ENCODE assay signal across 10 mouse cellular contexts in genomic region chr15:102921053-102922011, GRCm38 (mm10). TPM values are rescaled to one million over a fixed set of nuclear protein-coding genes. Genes with fewer than 3 reads are reported as not detected.
DNase-seq lines count a peak whose midpoint lies in the region; ATAC-seq and TF ChIP-seq lines count a peak whose summit lies in the region.
"Had no signal": no experiment of that assay in that cellular context is flagged by ENCODE, and none has a peak within 500 bp of the region (broad histone marks: within the 10 kb centered on the region; RNA-seq: fewer than 3 reads in every experiment).

Gene Hoxc13 (plus strand): TSS chr15:102921103.

- WGBS in heart, embryonic 12.5 days: under 1% methylated on average over 70 of the region's 88 CpGs
- WGBS in forebrain, embryonic 16.5 days: 2% methylated on average over 81 of the region's 88 CpGs
- under 1% methylated on average over 50 of the region's 88 CpGs for WGBS in midbrain, embryonic 11.5 days

- H3K4me1 ChIP-seq in heart, embryonic 12.5 days (replicated peaks): peaks cover 9% of the 10 kb centered on the region
- H3K4me1 ChIP-seq in ES-Bruce4 (ENCODE audit: control insufficient read depth, insufficient read depth, low read length): no peaks in the 10 kb centered on the region
- H3K4me1 ChIP-seq in forebrain, embryonic 16.5 days (replicated peaks; ENCODE audit: control insufficient read depth, insufficient read depth, low read length): peaks cover 10% of the 10 kb centered on the region
- H3K4me1 ChIP-seq in midbrain, embryonic 11.5 days (ENCODE audit: control insufficient read depth, insufficient read depth, low read length): peaks cover 2% of the 10 kb centered on the region; the same call in 1 of the 2 replicates

- no peak for DNase-seq in heart, adult 9 months (ENCODE audit: low spot score in 2 of 2)
- DNase-seq in midbrain, embryonic 11.5 days (ENCODE audit: low spot score, missing footprints): peak; percentile 95
- DNase-seq in retina, embryonic 14.5 days (ENCODE audit: low spot score): no peak
- no peak for DNase-seq in left cerebral cortex, adult 8-10 months (ENCODE audit: low spot score in 2 of 2)

- H3K27ac ChIP-seq in heart, embryonic 12.5 days (ENCODE audit: poor library complexity, severe bottlenecking): no peak within 1 kb of the TSS
- H3K27ac ChIP-seq in ES-Bruce4 (ENCODE audit: insufficient read depth, low read length): no peak within 1 kb of the TSS
- no peak within 1 kb of the TSS for H3K27ac ChIP-seq in forebrain, embryonic 16.5 days (ENCODE audit: low read length)
- no peak within 1 kb of the TSS for H3K27ac ChIP-seq in midbrain, embryonic 11.5 days (ENCODE audit: low read depth, low read length)

- H3K4me3 ChIP-seq in heart, embryonic 12.5 days: peak within 1 kb of the TSS; percentile 28
- peak within 1 kb of the TSS; percentile 77 for H3K4me3 ChIP-seq in ES-Bruce4 (ENCODE audit: low read depth, low read length)
- peak within 1 kb of the TSS; percentile 22; the same call in 1 of the 2 replicates for H3K4me3 ChIP-seq in forebrain, embryonic 16.5 days (replicated peaks; ENCODE audit: low read length)
- H3K4me3 ChIP-seq in midbrain, embryonic 11.5 days (ENCODE audit: low read depth, low read length): peak within 1 kb of the TSS; percentile 17; the same call in 1 of the 2 replicates

- TF ChIP-seq POLR2A in ES-Bruce4 (IDR thresholded peaks at IDR 0.05; ENCODE audit: insufficient read depth, low read length): no peak

- no peaks in the 10 kb centered on the region for H3K9me3 ChIP-seq in heart, embryonic 12.5 days (replicated peaks)
- no peaks in the 10 kb centered on the region for H3K9me3 ChIP-seq in ES-Bruce4 (replicated peaks; ENCODE audit: control insufficient read depth, insufficient read depth, low read length, poor library complexity, severe bottlenecking)
- H3K9me3 ChIP-seq in forebrain, embryonic 16.5 days (ENCODE audit: control insufficient read depth, low read length): no peaks in the 10 kb centered on the region
- no peaks in the 10 kb centered on the region for H3K9me3 ChIP-seq in midbrain, embryonic 11.5 days (ENCODE audit: control insufficient read depth, low read length)

- no peak within 1 kb of the TSS for H3K9ac ChIP-seq in heart, embryonic 12.5 days
- peak within 1 kb of the TSS; percentile 93 for H3K9ac ChIP-seq in ES-Bruce4 (ENCODE audit: low read depth, poor library complexity, severe bottlenecking)
- no peak within 1 kb of the TSS for H3K9ac ChIP-seq in forebrain, embryonic 16.5 days (replicated peaks; ENCODE audit: low read depth, low read length)
- H3K9ac ChIP-seq in midbrain, embryonic 11.5 days (ENCODE audit: low read length): no peak within 1 kb of the TSS

- H3K27me3 ChIP-seq in heart, embryonic 12.5 days (replicated peaks): peaks cover 94% of the 10 kb centered on the region
- peaks cover 40% of the 10 kb centered on the region for H3K27me3 ChIP-seq in ES-Bruce4 (ENCODE audit: control insufficient read depth, insufficient read depth, low read length, poor library complexity, severe bottlenecking)
- peaks cover 89% of the 10 kb centered on the region for H3K27me3 ChIP-seq in forebrain, embryonic 16.5 days (replicated peaks; ENCODE audit: control insufficient read depth, insufficient read depth, low read length)
- peaks cover 98% of the 10 kb centered on the region for H3K27me3 ChIP-seq in midbrain, embryonic 11.5 days (ENCODE audit: control insufficient read depth, insufficient read depth, low read length)

- peak within 1 kb of the TSS; percentile 61 for H3K4me2 ChIP-seq in heart, embryonic 12.5 days
- peak within 1 kb of the TSS; percentile 31 for H3K4me2 ChIP-seq in forebrain, embryonic 16.5 days (ENCODE audit: low read length)
- H3K4me2 ChIP-seq in midbrain, embryonic 11.5 days: peak within 1 kb of the TSS; percentile 25; the same call in 1 of the 2 replicates

- peak; percentile 15; the same call in 1 of the 2 replicates for ATAC-seq in heart, embryonic 12.5 days (ENCODE audit: insufficient number of reproducible peaks, low FRiP score)
- no peak for ATAC-seq in forebrain, embryonic 16.5 days
- ATAC-seq in midbrain, embryonic 11.5 days (ENCODE audit: low FRiP score): peak; percentile 59
- ATAC-seq in megakaryocyte-erythroid progenitor cell, adult 5-6 weeks (replicated peaks; ENCODE audit: low FRiP score, low TSS enrichment, poor library complexity, severe bottlenecking): no peak

- no peak for TF ChIP-seq CTCF in ES-Bruce4 (IDR thresholded peaks at IDR 0.05; ENCODE audit: low read depth, low read length)

- TF ChIP-seq EP300 in ES-Bruce4 (IDR thresholded peaks at IDR 0.05; ENCODE audit: insufficient read depth, low read depth, low read length): no peak

- H3K36me3 ChIP-seq in heart, embryonic 12.5 days: no peaks in the 10 kb centered on the region
- no peaks in the 10 kb centered on the region for H3K36me3 ChIP-seq in ES-Bruce4 (ENCODE audit: control insufficient read depth, insufficient read depth, low read length, poor library complexity, severe bottlenecking)
- H3K36me3 ChIP-seq in forebrain, embryonic 16.5 days (ENCODE audit: control insufficient read depth, insufficient read depth): no peaks in the 10 kb centered on the region
- no peaks in the 10 kb centered on the region for H3K36me3 ChIP-seq in midbrain, embryonic 11.5 days (ENCODE audit: control insufficient read depth, insufficient read depth, low read length)

RNA-seq across cellular contexts. Expression of gene Hoxc13, which starts in this region (rescaled TPM):
- 0.18 TPM in 1 of 2 replicates, not detected in the other for polyA plus RNA-seq in heart, embryonic 12.5 days (2016; fragmentation: Nextera tagmentation; extraction: Ambion mirVana)
- polyA plus RNA-seq in ES-Bruce4 (2011; ENCODE audit: insufficient read depth, insufficient read length, low read depth, missing spikeins): 3.7 and 3.8 TPM in 2 replicates
- polyA plus RNA-seq in forebrain, embryonic 16.5 days (2015; fragmentation: Nextera tagmentation; extraction: Ambion mirVana): not detected in 2 replicates
- 0.11 and 0.15 TPM in 2 replicates for polyA plus RNA-seq in midbrain, embryonic 11.5 days (2014; fragmentation: Nextera tagmentation; extraction: Ambion mirVana)
- total RNA-seq in left cerebral cortex, adult 8-10 months (2022): not detected
- total RNA-seq in megakaryocyte-erythroid progenitor cell, adult 5-6 weeks (2014; fragmentation: Nextera tagmentation): not detected in 2 replicates
- total RNA-seq in megakaryocyte-erythroid progenitor cell, adult 5-6 weeks (2017): not detected in 2 replicates
- total RNA-seq: adrenal gland, postnatal 36 days; left cerebral cortex, postnatal 25 days had no signal

Comparison
In these comparisons a context has a peak if more than half of its experiments do, and no peak if none do; other contexts are left out.
1. Peak in ATAC-seq, H3K4me3 ChIP-seq and H3K4me2 ChIP-seq in heart, embryonic 12.5 days; RNA of the gene not detected or under 1 TPM.
2. Peak in DNase-seq, ATAC-seq, H3K4me3 ChIP-seq and H3K4me2 ChIP-seq in midbrain, embryonic 11.5 days; RNA of the gene not detected or under 1 TPM.
3. H3K4me3 ChIP-seq: peak in every context shown above with its lines; median percentile 77 in ES-Bruce4; 28 in heart, embryonic 12.5 days; 22 in forebrain, embryonic 16.5 days; 17 in midbrain, embryonic 11.5 days.